Mouse (Mus musculus) liver, postnatal 0 days (tissue): ENCODE results near the gene Slc9c1. TPM values are rescaled to one million over a fixed set of nuclear protein-coding genes. Genes with fewer than 3 reads are reported as not detected.
A peak's percentile ranks its signal among the peaks of the same experiment; 100 is the strongest.

Experiments
- ATAC-seq: fragments of 200-750 bp; cut with Nextera tagmentation; 2 replicates; pipeline ENCODE4 v1.8.0; 2017; ENCODE audit warnings: mild to moderate bottlenecking, moderate library complexity
- DNase-seq: peaks from one replicate; pipeline ENCODE4 v3.0.0-alpha.2; 2016
- H3K27ac ChIP-seq: fragments of 300-500 bp; sonication (generic); 2 replicates; pipeline ENCODE4 v1.5.1; 2014; ENCODE audit warnings: antibody characterized with exemption, moderate library complexity, mild to moderate bottlenecking, low read depth
- H3K27me3 ChIP-seq: fragments of 300-500 bp; sonication (generic); 2 replicates; pipeline ENCODE4 v1.6.1; 2014; ENCODE audit warnings: low read length, control low read depth, mixed read lengths; ENCODE audit not compliant: insufficient read depth
- H3K36me3 ChIP-seq: fragments of 300-500 bp; sonication (generic); replicated peaks from 2 replicates; pipeline ENCODE4 v1.6.1; 2014; ENCODE audit warnings: mild to moderate bottlenecking, control low read depth, low read length, moderate library complexity, mixed read lengths; ENCODE audit not compliant: insufficient read depth
- H3K4me1 ChIP-seq: fragments of 300-500 bp; sonication (generic); 2 replicates; pipeline ENCODE4 v1.6.1; 2014; ENCODE audit warnings: antibody characterized with exemption, mild to moderate bottlenecking, control low read depth; ENCODE audit not compliant: insufficient read depth
- H3K4me2 ChIP-seq: fragments of 300-500 bp; sonication (generic); 2 replicates; pipeline ENCODE4 v1.6.1; 2014; ENCODE audit warnings: low read depth, mild to moderate bottlenecking, low read length, moderate library complexity, mixed read lengths
- H3K4me3 ChIP-seq: fragments of 300-500 bp; sonication (generic); 2 replicates; pipeline ENCODE4 v1.5.1; 2014; ENCODE audit warnings: low read depth, low read length
- H3K9ac ChIP-seq: fragments of 300-500 bp; sonication (generic); replicated peaks from 2 replicates; pipeline ENCODE4 v1.6.1; 2014; ENCODE audit warnings: mild to moderate bottlenecking, moderate library complexity
- H3K9me3 ChIP-seq: fragments of 300-500 bp; sonication (generic); 2 replicates; pipeline ENCODE4 v1.6.1; 2016; ENCODE audit warnings: mild to moderate bottlenecking, control low read depth, low read length, mixed read lengths
- CTCF ChIP-seq: sonication (generic); IDR thresholded peaks from 2 replicates; pipeline ENCODE4 v1.5.1; 2016; ENCODE audit warnings: antibody characterized with exemption, low read depth
- EP300 ChIP-seq: IDR thresholded peaks from 2 replicates; pipeline ENCODE4 v1.6.1; 2016; ENCODE audit warnings: antibody characterized with exemption, low read depth, mild to moderate bottlenecking
- WGBS: fragments of 180-500 bp; shearing (Covaris S2); extraction: QIAGEN DNeasy Blood & Tissue Kit; methylation state at CpG from one replicate; pipeline ENCODE4 v1.1.7; 2014; ENCODE audit not compliant: insufficient replicate concordance; 5-methylcytosine and 5-hydroxymethylcytosine counted together
- polyA plus RNA-seq: library from polyadenylated mRNA; unstranded; fragments of >200 nt; fragmentation: Nextera tagmentation; extraction: Ambion mirVana; gene quantifications from 2 replicates; pipeline ENCODE4 v1.2.1, GENCODE M21; 2015

Gene Slc9c1
- polyA plus RNA-seq, 1 experiment from 2014 or later = not detected

GRCm38 (mm10) chr16:45619751-45620375, 84.8 kb downstream of the Slc9c1 start:
- no peak for DNase-seq
- Histone ChIP-seq H3K27ac (no peak overlapping the region), H3K9ac (no peak overlapping the region), H3K9me3 (no peaks in the 10 kb centered on the region), H3K4me2 (no peak overlapping the region), H3K36me3 (no peaks in the 10 kb centered on the region), H3K4me1 (no peaks in the 10 kb centered on the region), H3K4me3 (no peak overlapping the region), H3K27me3 (no peaks in the 10 kb centered on the region)
- ATAC-seq = no peak
- TF ChIP-seq CTCF = no peak
- TF ChIP-seq EP300 = no peak
- 50% methylated on average over 8 of the region's 8 CpGs for WGBS

- H3K9me3 ChIP-seq = no peaks in the 10 kb centered on the region
- 32% methylated on average over 4 of the region's 4 CpGs for WGBS
- H3K4me1 ChIP-seq = no peaks in the 10 kb centered on the region
- H3K36me3 ChIP-seq = no peaks in the 10 kb centered on the region
- no peak for TF ChIP-seq EP300
- peak; percentile 23; the same call in 1 of the 2 replicates for TF ChIP-seq CTCF
- ATAC-seq = no peak
- H3K9ac ChIP-seq = no peak overlapping the region
- no peak for DNase-seq
- no peak overlapping the region for H3K4me2 ChIP-seq
- H3K27ac ChIP-seq = no peak overlapping the region
- no peak overlapping the region for H3K4me3 ChIP-seq
- H3K27me3 ChIP-seq = no peaks in the 10 kb centered on the region
Observed at GRCm38 (mm10) chr16:45623230-45623629, 88.1 kb downstream of the Slc9c1 start.

- DNase-seq (no peak), ATAC-seq (no peak)
- Histone ChIP-seq H3K4me2 (no peak overlapping the region), H3K9me3 (no peaks in the 10 kb centered on the region), H3K27ac (no peak overlapping the region), H3K27me3 (no peaks in the 10 kb centered on the region), H3K9ac (no peak overlapping the region), H3K4me1 (no peaks in the 10 kb centered on the region), H3K36me3 (no peaks in the 10 kb centered on the region), H3K4me3 (no peak overlapping the region)
- TF ChIP-seq EP300 (no peak), CTCF (no peak)
- 42% methylated on average over 2 of the region's 2 CpGs for WGBS
Observed at GRCm38 (mm10) chr16:45624791-45625190, 89.7 kb downstream of the Slc9c1 start.

- 56% methylated on average over 2 of the region's 2 CpGs for WGBS
- no peaks in the 10 kb centered on the region for H3K4me1 ChIP-seq
- H3K9ac ChIP-seq = no peak overlapping the region
- no peak overlapping the region for H3K4me3 ChIP-seq
- ATAC-seq = no peak
- H3K27me3 ChIP-seq = no peaks in the 10 kb centered on the region
- no peak for DNase-seq
- TF ChIP-seq CTCF (no peak), EP300 (no peak)
- no peak overlapping the region for H3K4me2 ChIP-seq
- H3K27ac ChIP-seq = no peak overlapping the region
- H3K9me3 ChIP-seq = no peaks in the 10 kb centered on the region
- H3K36me3 ChIP-seq = no peaks in the 10 kb centered on the region
Observed at GRCm38 (mm10) chr16:45625342-45625741, 90.2 kb downstream of the Slc9c1 start.

GRCm38 (mm10) chr16:45629497-45630105, 94.5 kb downstream of the Slc9c1 start:
- Histone ChIP-seq H3K4me1 (no peaks in the 10 kb centered on the region), H3K27ac (no peak overlapping the region), H3K4me3 (no peak overlapping the region), H3K27me3 (no peaks in the 10 kb centered on the region), H3K4me2 (no peak overlapping the region), H3K9ac (no peak overlapping the region), H3K36me3 (no peaks in the 10 kb centered on the region), H3K9me3 (no peaks in the 10 kb centered on the region)
- WGBS = 67% methylated on average over 8 of the region's 8 CpGs
- TF ChIP-seq EP300 = no peak
- TF ChIP-seq CTCF = no peak; the same call in 1 of the 2 replicates
- DNase-seq (no peak), ATAC-seq (no peak)

- ATAC-seq (peak; percentile 56; the same call in 1 of the 2 replicates), DNase-seq (peak; percentile 61)
- no peak overlapping the region for H3K27ac ChIP-seq
- no peaks in the 10 kb centered on the region for H3K36me3 ChIP-seq
- 49% methylated on average over 5 of the region's 5 CpGs for WGBS
- H3K4me3 ChIP-seq = no peak overlapping the region
- no peak overlapping the region for H3K4me2 ChIP-seq
- no peak overlapping the region for H3K9ac ChIP-seq
- no peaks in the 10 kb centered on the region for H3K27me3 ChIP-seq
- no peaks in the 10 kb centered on the region for H3K4me1 ChIP-seq
- TF ChIP-seq CTCF (peak; percentile 81), EP300 (no peak)
- H3K9me3 ChIP-seq = no peaks in the 10 kb centered on the region
Observed at GRCm38 (mm10) chr16:45630347-45630960, 95.3 kb downstream of the Slc9c1 start.
